Mouse (Mus musculus): ENCODE measurements around the gene Cic. TPM values are rescaled to one million over a fixed set of nuclear protein-coding genes. Genes with fewer than 3 reads are reported as not detected.

Cic gene
- polyA plus RNA-seq, 1 experiment from 2014 or later, result 44.2 TPM

DNA sequence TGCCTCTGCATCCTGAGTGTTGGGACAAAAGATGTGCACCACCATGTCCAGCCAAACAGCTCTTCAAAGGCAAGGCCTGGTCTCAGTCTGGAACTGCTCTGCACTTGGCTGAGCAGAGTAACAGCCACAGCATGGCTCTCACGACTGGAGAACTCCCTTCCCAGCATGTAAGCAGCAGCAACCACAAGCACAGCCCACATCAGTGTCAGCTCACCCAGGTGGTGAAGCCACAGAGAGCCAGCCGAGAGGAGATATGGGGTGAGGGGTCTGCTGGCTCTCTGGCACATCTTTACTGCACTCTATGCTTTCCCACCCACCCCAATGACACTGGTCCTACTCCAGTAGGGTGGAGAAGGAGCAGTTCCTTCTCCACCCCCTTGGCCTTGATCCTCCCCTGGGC, 34.4 kb upstream of the Cic start:
- H3K9ac ChIP-seq, result no peak overlapping the region
- no peaks in the 10 kb centered on the region for H3K9me3 ChIP-seq
- 86% methylated on average over 2 of the region's 2 CpGs for WGBS
- no peak overlapping the region for H3K4me2 ChIP-seq (replicated peaks)
- H3K27me3 ChIP-seq (replicated peaks), result no peaks in the 10 kb centered on the region
- peaks cover 72% of the 10 kb centered on the region for H3K36me3 ChIP-seq
- no peak overlapping the region for H3K4me3 ChIP-seq
- H3K27ac ChIP-seq, result no peak overlapping the region
- peaks cover 18% of the 10 kb centered on the region for H3K4me1 ChIP-seq
- ATAC-seq (ENCODE audit: low FRiP score, low read depth), result no peak

GRCm38 (mm10) chr7:25235526-25235925, 32.0 kb upstream of the Cic start:
- H3K27ac ChIP-seq, result no peak overlapping the region
- peak overlapping the region; percentile 69 for H3K4me2 ChIP-seq (replicated peaks)
- H3K4me3 ChIP-seq, result no peak overlapping the region
- no peaks in the 10 kb centered on the region for H3K9me3 ChIP-seq
- H3K36me3 ChIP-seq, result peaks cover 48% of the 10 kb centered on the region
- no peak overlapping the region for H3K9ac ChIP-seq
- peaks cover 18% of the 10 kb centered on the region for H3K4me1 ChIP-seq
- WGBS, result 88% methylated on average over 5 of the region's 5 CpGs
- H3K27me3 ChIP-seq (replicated peaks), result no peaks in the 10 kb centered on the region
- no peak for ATAC-seq (ENCODE audit: low FRiP score, low read depth)

DNA sequence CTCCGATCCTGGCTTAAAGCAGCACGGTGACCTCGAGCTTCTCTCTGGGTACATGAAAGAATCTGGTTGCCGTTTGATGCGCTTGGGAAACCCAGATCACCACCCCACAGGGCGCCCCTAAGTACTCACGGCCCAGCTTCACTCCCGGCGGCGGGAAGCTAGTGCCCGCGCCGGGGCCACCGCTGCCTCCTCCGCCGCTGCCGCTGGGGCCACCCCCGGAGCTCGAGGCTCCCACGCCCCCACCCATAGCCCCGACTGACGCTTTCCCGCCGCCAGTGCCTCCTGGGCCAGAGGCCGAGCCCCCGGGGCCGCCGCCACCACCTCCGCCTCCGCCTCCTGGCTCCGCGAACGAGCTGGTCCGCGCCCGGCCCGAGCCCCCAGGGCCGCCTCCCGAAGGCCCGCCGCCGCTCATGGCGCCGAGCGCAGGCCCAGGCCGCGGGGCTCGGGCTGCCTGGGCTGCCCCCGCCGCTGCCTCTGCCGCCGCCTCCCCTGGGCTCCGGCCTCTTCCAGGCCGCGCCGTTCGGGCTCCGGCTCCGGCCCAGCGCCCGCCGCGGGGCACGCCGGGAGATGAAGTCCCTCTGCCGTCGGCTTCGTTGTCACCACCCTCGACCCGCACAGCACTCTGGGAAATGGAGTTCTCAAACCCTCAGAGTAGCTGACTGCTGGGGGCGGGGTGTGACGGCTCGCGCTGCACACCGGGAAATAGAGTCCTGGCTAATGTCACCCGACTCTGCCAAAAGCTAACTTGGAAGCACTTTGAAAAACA, 30.1 kb upstream of the Cic start, which contains the start of gene Gsk3a:
Gene Gsk3a, minus strand, starts transcription at position 603 of the 766 bp plus-strand sequence.
- under 1% methylated on average over 72 of the region's 76 CpGs for WGBS
- Histone ChIP-seq H3K27ac (no peak within 1 kb of the TSS), H3K27me3 (replicated peaks) (no peaks in the 10 kb centered on the region), H3K4me2 (replicated peaks) (peak within 1 kb of the TSS; percentile 69), H3K9me3 (no peaks in the 10 kb centered on the region), H3K36me3 (peaks cover 29% of the 10 kb centered on the region), H3K9ac (peak within 1 kb of the TSS; percentile 98), H3K4me1 (peaks cover 18% of the 10 kb centered on the region), H3K4me3 (peak within 1 kb of the TSS; percentile 97)
- ATAC-seq (ENCODE audit: low FRiP score, low read depth), result peak; percentile 84

DNA sequence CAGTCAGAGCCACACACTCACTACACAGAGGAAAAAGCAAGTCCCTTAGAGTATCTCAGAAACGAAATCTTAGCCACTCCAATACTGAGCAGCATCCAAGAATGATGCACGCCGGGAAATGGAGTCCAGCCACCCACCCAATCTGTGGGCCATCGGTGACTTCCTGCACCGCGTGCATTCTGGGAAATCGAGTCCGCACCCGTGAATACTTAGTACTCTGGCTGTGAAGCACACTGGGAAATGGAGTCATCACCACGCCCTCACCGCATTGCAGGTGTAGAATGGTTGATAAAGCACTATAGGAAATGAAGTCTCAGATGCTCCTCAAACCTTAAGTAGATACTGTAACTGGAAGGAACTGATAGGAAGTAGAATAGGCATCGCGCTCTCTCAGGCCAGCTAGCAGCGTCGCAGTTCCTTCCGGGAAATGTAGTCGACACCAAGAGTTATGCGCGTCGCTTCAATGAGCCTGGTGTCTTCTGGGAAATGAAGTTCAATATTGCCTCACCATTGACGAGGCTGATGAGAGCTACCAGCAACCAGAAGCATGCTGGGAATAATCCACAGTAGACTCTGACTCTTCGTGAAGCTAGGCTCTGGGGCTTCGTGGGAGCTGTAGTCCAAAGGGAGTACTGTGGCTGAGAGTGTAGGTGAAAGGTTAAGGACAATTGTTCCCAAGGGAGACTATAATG, 29.3 kb upstream of the Cic start:
- peaks cover 26% of the 10 kb centered on the region for H3K36me3 ChIP-seq
- H3K4me1 ChIP-seq, result peaks cover 18% of the 10 kb centered on the region
- peak overlapping the region; percentile 97 for H3K4me3 ChIP-seq
- no peaks in the 10 kb centered on the region for H3K9me3 ChIP-seq
- no peaks in the 10 kb centered on the region for H3K27me3 ChIP-seq (replicated peaks)
- no peak overlapping the region for H3K27ac ChIP-seq
- under 1% methylated on average over 23 of the region's 23 CpGs for WGBS
- peak overlapping the region; percentile 98; the same call in 1 of the 2 replicates for H3K9ac ChIP-seq
- ATAC-seq (ENCODE audit: low FRiP score, low read depth), result peak; percentile 94
- peak overlapping the region; percentile 69 for H3K4me2 ChIP-seq (replicated peaks)

DNA sequence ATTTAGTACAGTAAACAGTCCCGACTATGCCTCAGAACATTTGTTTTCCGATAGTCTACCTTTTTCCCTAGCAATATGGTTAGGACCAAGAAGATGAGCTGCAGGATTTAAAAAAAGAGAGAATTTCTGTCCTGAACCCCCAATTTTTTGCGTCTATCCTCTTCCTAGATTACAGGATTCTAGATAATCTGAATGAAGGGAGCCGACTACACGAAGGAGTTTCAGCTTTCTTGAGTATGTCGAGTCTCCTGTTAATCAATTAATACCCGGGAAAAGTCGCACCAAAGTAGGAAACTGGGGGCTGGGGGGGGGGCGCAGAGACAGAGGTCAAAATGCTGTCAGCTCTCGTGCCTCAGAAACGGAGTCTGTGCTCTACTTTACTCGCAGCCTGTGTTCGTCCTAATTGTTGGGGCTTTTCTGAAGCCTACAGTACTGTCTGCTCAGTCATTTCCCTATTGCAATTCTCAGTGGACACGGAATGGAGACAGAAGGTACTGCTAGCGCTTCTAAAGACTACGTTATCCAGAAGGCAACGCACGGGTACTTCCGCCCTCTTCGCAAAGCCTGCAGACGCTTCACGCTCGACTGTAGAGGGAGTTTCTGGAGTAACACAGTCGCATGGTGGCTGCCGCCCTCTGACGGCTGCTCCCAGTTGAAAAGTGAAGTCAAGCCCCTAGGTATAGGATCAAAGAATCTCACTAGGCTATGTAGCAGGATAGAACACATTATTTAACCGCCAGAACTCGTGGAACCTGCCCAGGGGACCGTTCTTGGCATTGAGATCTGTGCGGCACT, 28.5 kb upstream of the Cic start:
- Histone ChIP-seq H3K9me3 (no peaks in the 10 kb centered on the region), H3K4me2 (replicated peaks) (peak overlapping the region; percentile 69), H3K9ac (peak overlapping the region; percentile 14; the same call in 1 of the 2 replicates), H3K36me3 (peaks cover 18% of the 10 kb centered on the region), H3K27me3 (replicated peaks) (no peaks in the 10 kb centered on the region), H3K4me1 (peaks cover 18% of the 10 kb centered on the region), H3K4me3 (peak overlapping the region; percentile 97; the same call in 1 of the 2 replicates), H3K27ac (no peak overlapping the region)
- 3% methylated on average over 30 of the region's 30 CpGs for WGBS
- ATAC-seq (ENCODE audit: low FRiP score, low read depth), result peak; percentile 44

DNA sequence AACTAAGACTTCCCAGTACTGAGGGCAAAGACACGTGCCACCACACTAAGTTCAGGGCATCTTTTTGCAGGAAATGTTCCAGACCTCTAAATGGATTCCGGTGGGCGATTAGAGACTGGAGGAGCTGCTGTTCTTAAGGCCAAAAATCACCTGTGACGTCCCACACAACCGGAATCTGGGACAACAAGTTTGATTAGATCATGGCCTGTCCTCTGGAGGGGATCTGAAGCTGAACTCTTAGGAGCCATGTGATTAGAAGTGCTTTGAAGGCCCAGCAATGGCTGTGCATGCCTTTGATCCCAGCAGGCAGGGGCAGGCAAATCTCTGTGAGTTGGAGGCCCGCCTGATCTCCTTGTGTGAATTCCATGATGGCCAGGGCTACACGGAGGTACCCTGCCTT, 26.9 kb upstream of the Cic start:
- no peaks in the 10 kb centered on the region for H3K27me3 ChIP-seq (replicated peaks)
- ATAC-seq (ENCODE audit: low FRiP score, low read depth), result no peak
- H3K36me3 ChIP-seq, result peaks cover 25% of the 10 kb centered on the region
- no peaks in the 10 kb centered on the region for H3K9me3 ChIP-seq
- H3K4me3 ChIP-seq, result no peak overlapping the region
- H3K9ac ChIP-seq, result no peak overlapping the region
- H3K4me2 ChIP-seq (replicated peaks), result no peak overlapping the region
- no peak overlapping the region for H3K27ac ChIP-seq
- WGBS, result 60% methylated on average over 7 of the region's 7 CpGs
- peaks cover 13% of the 10 kb centered on the region for H3K4me1 ChIP-seq

GRCm38 (mm10) chr7:25241062-25241461, 26.4 kb upstream of the Cic start:
- Histone ChIP-seq H3K9ac (no peak overlapping the region), H3K27ac (no peak overlapping the region)
- 37% methylated on average over 2 of the region's 2 CpGs for WGBS

DNA sequence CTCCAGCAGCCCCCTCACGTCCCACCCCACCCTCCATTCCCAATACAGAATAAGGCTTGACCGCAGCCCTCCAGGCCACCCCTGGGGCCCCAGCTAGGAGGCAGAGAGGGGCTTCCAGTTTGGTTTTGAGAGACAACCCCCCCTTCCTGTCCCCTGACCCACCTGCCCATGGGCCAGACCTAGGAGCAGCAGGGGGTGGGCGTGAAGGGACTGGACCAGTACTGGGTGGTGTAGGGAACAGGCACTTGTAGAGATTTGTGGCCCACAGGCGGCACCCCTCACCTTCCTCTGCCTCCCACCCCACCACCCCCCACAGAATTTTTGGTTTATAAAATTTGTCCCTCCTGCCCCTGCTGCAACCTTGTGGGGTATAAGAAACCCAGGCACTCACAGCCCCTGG, 24.1 kb upstream of the Cic start:
- Histone ChIP-seq H3K4me3 (no peak overlapping the region), H3K36me3 (peaks cover 23% of the 10 kb centered on the region), H3K9me3 (no peaks in the 10 kb centered on the region), H3K4me2 (replicated peaks) (no peak overlapping the region), H3K4me1 (peaks cover 25% of the 10 kb centered on the region), H3K27me3 (replicated peaks) (no peaks in the 10 kb centered on the region), H3K27ac (no peak overlapping the region), H3K9ac (no peak overlapping the region)
- 91% methylated on average over 4 of the region's 4 CpGs for WGBS
- no peak for ATAC-seq (ENCODE audit: low FRiP score, low read depth)

More at GRCm38 (mm10) chr7:25241062-25241461, 26.4 kb upstream of the Cic start:
- ATAC-seq (ENCODE audit: low FRiP score, low read depth), result no peak
- Histone ChIP-seq H3K4me3 (no peak overlapping the region), H3K36me3 (peaks cover 23% of the 10 kb centered on the region), H3K4me2 (replicated peaks) (no peak overlapping the region), H3K4me1 (peaks cover 12% of the 10 kb centered on the region), H3K9me3 (no peaks in the 10 kb centered on the region), H3K27me3 (replicated peaks) (no peaks in the 10 kb centered on the region)

DNA sequence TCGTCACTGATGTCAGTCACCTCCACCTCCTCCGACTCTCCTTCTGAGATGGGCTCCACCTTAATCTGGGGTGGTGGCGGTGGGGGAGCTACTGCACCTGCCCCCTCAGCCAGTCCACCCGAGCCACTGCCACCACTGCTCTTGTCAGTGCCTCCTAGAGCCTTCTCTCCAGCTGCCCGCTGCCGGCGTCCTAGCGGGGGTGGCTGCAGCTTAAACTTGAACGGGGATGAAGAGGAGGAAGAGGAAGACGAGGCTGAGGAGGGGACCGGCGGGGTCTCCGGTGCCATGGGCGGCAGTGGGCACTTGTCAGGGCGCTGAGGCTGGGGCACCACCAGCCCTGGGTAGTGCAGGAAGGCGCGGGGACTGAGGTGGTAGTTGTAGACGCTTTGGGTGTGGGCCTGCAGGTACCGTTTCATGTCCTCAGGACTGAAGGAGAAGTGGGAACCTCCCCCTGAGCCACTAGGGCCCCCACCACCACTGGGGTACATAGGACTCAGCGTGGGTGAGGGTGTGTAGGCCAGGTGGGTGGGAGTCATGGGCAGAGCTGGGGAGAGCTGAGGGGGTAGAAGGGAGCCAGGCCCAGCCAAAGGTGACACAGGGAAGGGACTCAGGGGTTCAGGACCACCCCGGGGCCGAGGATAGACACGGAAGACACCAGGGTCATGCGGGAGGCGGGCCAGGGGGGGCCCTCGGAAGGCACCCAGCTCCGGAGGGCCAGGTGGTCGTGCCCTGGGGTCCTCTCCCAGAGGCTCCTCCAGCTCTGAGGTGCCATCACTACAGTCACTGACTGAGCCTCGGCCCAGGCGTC, 22.7 kb upstream of the Cic start:
- no peaks in the 10 kb centered on the region for H3K27me3 ChIP-seq (replicated peaks)
- no peaks in the 10 kb centered on the region for H3K9me3 ChIP-seq
- ATAC-seq (ENCODE audit: low FRiP score, low read depth), result no peak
- H3K9ac ChIP-seq, result no peak overlapping the region
- 92% methylated on average over 30 of the region's 30 CpGs for WGBS
- no peak overlapping the region for H3K27ac ChIP-seq
- peaks cover 23% of the 10 kb centered on the region for H3K36me3 ChIP-seq
- H3K4me3 ChIP-seq, result no peak overlapping the region
- peaks cover 36% of the 10 kb centered on the region for H3K4me1 ChIP-seq
- no peak overlapping the region for H3K4me2 ChIP-seq (replicated peaks)

GRCm38 (mm10) chr7:25246079-25246758, 21.3 kb upstream of the Cic start:
- no peak for ATAC-seq (ENCODE audit: low FRiP score, low read depth)
- Histone ChIP-seq H3K4me1 (peaks cover 40% of the 10 kb centered on the region), H3K9me3 (no peaks in the 10 kb centered on the region), H3K4me2 (replicated peaks) (peak overlapping the region; percentile 96), H3K9ac (peak overlapping the region; percentile 38; the same call in 1 of the 2 replicates), H3K4me3 (peak overlapping the region; percentile 3; the same call in 1 of the 2 replicates), H3K36me3 (peaks cover 23% of the 10 kb centered on the region), H3K27ac (peak overlapping the region; percentile 7; the same call in 1 of the 2 replicates), H3K27me3 (replicated peaks) (no peaks in the 10 kb centered on the region)
- 77% methylated on average over 20 of the region's 20 CpGs for WGBS

- Histone ChIP-seq H3K4me1 (peaks cover 46% of the 10 kb centered on the region), H3K4me2 (replicated peaks) (peak overlapping the region; percentile 96), H3K9me3 (no peaks in the 10 kb centered on the region), H3K36me3 (peaks cover 23% of the 10 kb centered on the region), H3K27ac (peak overlapping the region; percentile 7; the same call in 1 of the 2 replicates), H3K4me3 (0 out of 2 replicates have a peak overlapping the region, but pooled peaks have one; percentile 1), H3K27me3 (replicated peaks) (no peaks in the 10 kb centered on the region), H3K9ac (peak overlapping the region; percentile 38; the same call in 1 of the 2 replicates)
- no peak for ATAC-seq (ENCODE audit: low FRiP score, low read depth)
- WGBS, result 58% methylated on average over 4 of the region's 4 CpGs
These were observed 20.8 kb upstream of the Cic start for GRCm38 (mm10) chr7:25246759-25247137.
